Mouse (Mus musculus) fibroblast of lung, adult 2 months (primary cell): ENCODE data around the gene Psat1.

Source experiments
- DNase-seq: peaks from one replicate; pipeline ENCODE4 v3.0.0-alpha.2; 2011; ENCODE audit warnings: low read depth

Gene Psat1

DNA sequence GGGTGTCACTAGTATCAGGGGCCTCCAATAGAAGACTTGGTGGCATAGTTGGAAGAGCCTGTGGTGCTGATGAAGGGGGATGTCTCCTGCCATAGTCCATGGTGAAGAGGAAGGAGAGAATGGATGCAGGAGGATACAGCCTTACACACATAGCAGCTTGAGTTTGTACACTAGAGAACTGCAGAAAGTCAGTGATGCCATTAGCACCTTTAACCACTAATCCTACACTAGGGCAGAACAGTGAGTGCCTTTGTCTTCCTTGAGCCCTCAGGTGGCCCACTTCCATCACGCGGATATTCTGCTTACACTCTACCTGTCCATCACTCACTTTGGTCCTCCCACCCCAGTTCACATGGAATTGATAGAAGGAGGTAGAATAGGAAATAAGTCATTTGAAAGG lies 83.0 kb downstream of the Psat1 start:
- no peak for DNase-seq

DNA sequence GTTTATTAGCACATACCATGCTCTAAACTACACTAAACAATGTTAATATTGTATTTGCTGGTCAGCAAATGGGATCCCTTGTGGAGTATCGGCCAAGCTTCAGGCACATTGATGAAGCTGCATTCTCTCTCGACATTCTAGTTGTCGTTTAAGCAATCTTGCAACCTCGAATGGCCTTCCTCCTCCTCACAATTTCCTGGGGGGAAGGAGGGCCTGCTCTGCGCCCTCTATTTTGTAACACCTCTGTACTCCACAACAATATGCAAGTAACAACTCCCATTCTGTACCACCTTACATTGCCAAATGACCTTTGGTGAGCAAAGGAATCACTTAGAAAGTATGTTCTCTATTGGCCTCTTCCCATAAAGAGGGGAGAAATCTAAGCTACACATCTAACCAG lies 91.8 kb downstream of the Psat1 start:
- DNase-seq: no peak
